Mouse (Mus musculus) midbrain, postnatal 0 days (tissue): ENCODE data around the gene Ifi35. TPM values are rescaled to one million over a fixed set of nuclear protein-coding genes. Genes with fewer than 3 reads are reported as not detected.
A peak's percentile ranks its signal among the peaks of the same experiment; 100 is the strongest.

Experiments
- ATAC-seq: fragments of 200-750 bp; cut with Nextera tagmentation; 2 replicates; pipeline ENCODE4 v1.8.0; 2017; ENCODE audit warnings: moderate number of reproducible peaks, mild to moderate bottlenecking, moderate TSS enrichment, moderate library complexity; ENCODE audit not compliant: low FRiP score
- DNase-seq: peaks from one replicate; pipeline ENCODE4 v3.0.0-alpha.2; 2015; ENCODE audit warnings: low spot score
- H3K27ac ChIP-seq: fragments of 300-500 bp; sonication (generic); 2 replicates; pipeline ENCODE4 v1.5.1; 2014; ENCODE audit warnings: low read depth, mild to moderate bottlenecking, low read length, mixed read lengths
- H3K27me3 ChIP-seq: fragments of 300-500 bp; sonication (generic); 2 replicates; pipeline ENCODE4 v1.6.1; 2014; ENCODE audit warnings: low read length, control low read depth, mixed read lengths; ENCODE audit not compliant: insufficient read depth
- H3K36me3 ChIP-seq: fragments of 300-500 bp; sonication (generic); 2 replicates; pipeline ENCODE4 v1.6.1; 2014; ENCODE audit warnings: low read length, control low read depth, mixed read lengths; ENCODE audit not compliant: insufficient read depth
- H3K4me1 ChIP-seq: fragments of 300-500 bp; sonication (generic); 2 replicates; pipeline ENCODE4 v1.6.1; 2014; ENCODE audit warnings: mild to moderate bottlenecking, control low read depth, antibody characterized with exemption, low read length, mixed read lengths; ENCODE audit not compliant: insufficient read depth
- H3K4me2 ChIP-seq: fragments of 300-500 bp; sonication (generic); 2 replicates; pipeline ENCODE4 v1.6.1; 2014; ENCODE audit warnings: low read depth, mild to moderate bottlenecking, low read length, mixed read lengths; ENCODE audit not compliant: poor library complexity, severe bottlenecking
- H3K4me3 ChIP-seq: fragments of 300-500 bp; sonication (generic); 2 replicates; pipeline ENCODE4 v1.5.1; 2014; ENCODE audit warnings: low read depth, mild to moderate bottlenecking, low read length, moderate library complexity
- H3K9ac ChIP-seq: fragments of 300-500 bp; sonication (generic); replicated peaks from 2 replicates; pipeline ENCODE4 v1.6.1; 2014; ENCODE audit warnings: mild to moderate bottlenecking, low read length, moderate library complexity, mixed read lengths; ENCODE audit not compliant: poor library complexity, severe bottlenecking
- H3K9me3 ChIP-seq: fragments of 300-500 bp; sonication (generic); 2 replicates; pipeline ENCODE4 v1.6.1; 2016; ENCODE audit warnings: low read length, control low read depth
- CTCF ChIP-seq: IDR thresholded peaks from 2 replicates; pipeline ENCODE4 v1.5.1; 2016; ENCODE audit warnings: antibody characterized with exemption, mild to moderate bottlenecking
- WGBS: fragments of 180-500 bp; shearing (Covaris S2); extraction: QIAGEN DNeasy Blood & Tissue Kit; methylation state at CpG from one replicate; pipeline ENCODE4 v1.1.7; 2014; 5-methylcytosine and 5-hydroxymethylcytosine counted together
- polyA plus RNA-seq: library from polyadenylated mRNA; unstranded; fragments of >200 nt; fragmentation: Nextera tagmentation; extraction: Ambion mirVana; gene quantifications from 2 replicates; pipeline ENCODE4 v1.2.1, GENCODE M21; 2015
- total RNA-seq: library from RNA; depleted of rRNA; stranded (reverse); fragments of >200 nt; gene quantifications from 2 replicates; pipeline ENCODE4 v1.2.3, GENCODE M21; 2014

Ifi35 gene
- total and polyA plus RNA-seq, 2 experiments from 2014 or later: 3.3 to 4.5 TPM

DNA sequence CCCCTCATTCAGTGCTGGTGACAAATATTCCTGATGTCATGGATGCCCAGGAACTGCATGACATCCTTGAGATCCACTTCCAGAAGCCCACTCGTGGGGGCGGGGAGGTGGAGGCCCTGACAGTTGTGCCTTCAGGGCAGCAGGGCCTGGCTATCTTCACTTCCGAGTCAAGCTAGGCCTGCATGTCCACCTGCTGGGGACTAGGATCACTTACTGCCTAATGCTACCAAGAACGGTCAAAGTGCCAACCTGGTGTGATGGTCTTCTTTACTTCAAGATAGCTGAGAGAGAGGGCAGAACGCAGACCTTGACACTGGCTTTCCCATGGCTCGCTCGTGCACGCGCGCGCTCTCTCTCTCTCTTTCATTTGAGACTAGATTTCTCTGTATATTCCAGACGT, 10.0 kb downstream of the Ifi35 start:
- no peak for ATAC-seq

DNA sequence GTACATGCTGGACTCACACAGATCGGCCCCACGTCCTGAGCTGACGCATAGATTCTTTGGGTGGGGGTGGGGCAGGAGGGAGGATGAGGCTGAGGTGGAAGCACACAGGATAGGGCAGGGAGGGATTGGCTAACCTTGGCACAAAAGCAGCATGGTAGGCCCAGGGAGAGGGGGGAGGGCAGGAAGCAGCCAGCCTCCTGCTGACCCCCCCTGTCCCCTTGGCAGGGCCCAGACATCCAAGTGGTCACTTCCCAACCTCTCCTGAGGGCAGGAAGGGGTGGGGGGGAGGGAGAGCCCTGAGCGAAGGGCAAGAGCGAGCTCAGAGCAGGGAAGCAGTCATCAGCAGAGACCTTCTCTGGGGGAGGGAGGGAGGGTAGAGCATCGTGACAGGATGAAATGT, 11.5 kb downstream of the Ifi35 start:
- 44% methylated on average over 6 of the region's 6 CpGs for WGBS
- no peak overlapping the region for H3K27ac ChIP-seq
- no peak for ATAC-seq

More for the DNA sequence above, 10.0 kb downstream of the Ifi35 start:
- Histone ChIP-seq H3K4me3 (no peak overlapping the region), H3K27me3 (no peaks in the 10 kb centered on the region), H3K4me1 (peaks cover 7% of the 10 kb centered on the region), H3K4me2 (no peak overlapping the region), H3K9me3 (no peaks in the 10 kb centered on the region), H3K36me3 (peaks cover 42% of the 10 kb centered on the region), H3K9ac (no peak overlapping the region), H3K27ac (no peak overlapping the region)
- no peak for TF ChIP-seq CTCF
- DNase-seq: no peak
- 86% methylated on average over 12 of the region's 12 CpGs for WGBS

DNA sequence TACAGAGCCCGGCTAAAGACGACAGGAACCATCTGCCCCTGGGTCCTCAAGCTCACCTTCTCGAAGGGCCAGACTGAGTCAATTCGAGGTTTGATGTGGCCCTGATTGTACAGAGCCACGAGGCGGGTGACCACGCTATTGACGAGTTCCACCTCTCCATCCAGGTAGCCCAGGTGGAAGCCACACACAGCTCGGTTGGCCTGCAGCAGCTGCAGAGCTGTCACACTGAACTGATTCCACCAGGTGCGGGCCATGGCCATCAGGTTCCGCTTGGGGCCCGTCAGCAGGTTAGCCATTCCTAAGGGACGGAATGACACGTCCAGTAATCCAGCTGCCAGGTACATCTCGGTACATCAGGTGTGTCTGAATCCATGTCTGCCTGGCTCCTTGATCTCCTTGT, 12.1 kb downstream of the Ifi35 start:
- peaks cover 20% of the 10 kb centered on the region for H3K4me1 ChIP-seq
- H3K36me3 ChIP-seq: peaks cover 42% of the 10 kb centered on the region
- WGBS: 90% methylated on average over 15 of the region's 15 CpGs
- H3K4me2 ChIP-seq: no peak overlapping the region
- no peak for DNase-seq
- H3K9me3 ChIP-seq: no peaks in the 10 kb centered on the region
- no peak overlapping the region for H3K27ac ChIP-seq
- TF ChIP-seq CTCF: no peak
- no peak for ATAC-seq
- H3K27me3 ChIP-seq: no peaks in the 10 kb centered on the region
- no peak overlapping the region for H3K9ac ChIP-seq
- no peak overlapping the region for H3K4me3 ChIP-seq

More for the DNA sequence above, 11.5 kb downstream of the Ifi35 start:
- Histone ChIP-seq H3K4me2 (no peak overlapping the region), H3K9ac (no peak overlapping the region), H3K9me3 (no peaks in the 10 kb centered on the region), H3K4me1 (peaks cover 20% of the 10 kb centered on the region), H3K4me3 (no peak overlapping the region), H3K27me3 (no peaks in the 10 kb centered on the region), H3K36me3 (peaks cover 42% of the 10 kb centered on the region)
- no peak for TF ChIP-seq CTCF
- DNase-seq: no peak

DNA sequence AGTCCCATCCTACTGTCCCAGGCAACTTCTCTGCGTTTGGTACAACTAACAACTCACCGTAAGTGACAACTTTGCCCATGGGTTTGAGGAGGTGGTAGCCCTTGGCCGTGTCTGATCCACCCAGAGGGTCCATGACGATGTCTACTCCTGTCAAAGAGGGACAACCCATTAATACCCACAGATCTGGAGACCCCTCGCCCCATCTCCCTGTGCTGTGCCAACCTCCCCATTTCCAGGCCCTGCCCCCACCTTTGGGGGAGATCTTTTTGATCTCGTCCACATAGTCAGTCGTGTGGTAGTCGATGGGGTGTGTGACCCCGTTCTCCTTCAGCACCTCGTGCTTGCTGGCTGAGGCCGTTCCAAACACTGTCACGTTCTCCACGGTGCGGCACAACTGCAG, 13.9 kb downstream of the Ifi35 start:
- peaks cover 42% of the 10 kb centered on the region for H3K36me3 ChIP-seq
- H3K27ac ChIP-seq: no peak overlapping the region; the same call in 1 of the 2 replicates
- ATAC-seq (no peak), DNase-seq (no peak)
- peaks cover 23% of the 10 kb centered on the region for H3K4me1 ChIP-seq
- H3K4me3 ChIP-seq: no peak overlapping the region
- H3K4me2 ChIP-seq: no peak overlapping the region
- no peaks in the 10 kb centered on the region for H3K27me3 ChIP-seq
- 50% methylated on average over 14 of the region's 14 CpGs for WGBS
- H3K9ac ChIP-seq: no peak overlapping the region
- no peak for TF ChIP-seq CTCF
- no peaks in the 10 kb centered on the region for H3K9me3 ChIP-seq

DNA sequence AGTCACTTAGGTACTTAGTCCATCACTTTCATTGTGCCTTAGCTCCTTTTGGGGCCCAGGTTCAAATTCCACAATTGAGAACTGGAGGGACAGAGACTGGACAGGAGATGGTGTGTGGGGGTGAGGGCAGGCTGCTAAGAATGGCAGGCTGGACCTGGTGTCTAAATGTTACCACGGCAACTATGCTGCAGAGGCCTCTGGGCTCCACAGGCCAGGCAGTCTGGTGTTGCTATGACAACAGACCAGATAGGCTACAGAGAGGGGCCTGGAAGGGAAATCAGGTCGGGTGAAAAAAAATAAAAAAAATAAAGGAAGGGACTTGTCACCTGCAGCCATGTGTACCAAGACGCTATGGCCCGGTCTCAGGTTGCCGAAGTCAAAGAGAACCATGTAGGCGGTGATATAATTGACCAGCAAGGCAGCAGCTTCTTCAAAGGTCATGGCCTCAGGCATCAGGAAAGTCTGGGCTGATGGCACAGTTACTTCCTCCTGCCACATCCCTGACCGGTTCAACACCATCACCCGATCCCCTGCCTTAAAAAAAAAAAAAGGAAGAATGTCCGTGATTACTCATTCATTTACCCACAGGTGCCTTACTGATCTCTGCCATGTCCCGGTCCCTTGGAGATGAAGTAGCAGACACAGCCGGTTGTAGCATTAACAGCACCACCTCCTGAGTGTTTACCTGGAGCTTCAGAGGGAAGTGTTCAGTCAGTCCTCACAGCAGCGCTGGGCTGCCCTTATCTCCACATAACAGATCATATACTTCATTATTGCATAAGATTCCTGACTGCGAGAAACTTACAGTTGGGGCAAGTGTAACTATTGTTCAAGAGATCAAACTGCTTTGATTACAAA, 14.6 kb downstream of the Ifi35 start:
- peaks cover 38% of the 10 kb centered on the region for H3K36me3 ChIP-seq
- H3K4me1 ChIP-seq: peaks cover 23% of the 10 kb centered on the region
- 0 out of 2 replicates have a peak overlapping the region, but pooled peaks have one; percentile 90 for H3K9ac ChIP-seq
- no peaks in the 10 kb centered on the region for H3K27me3 ChIP-seq
- WGBS: 21% methylated on average over 13 of the region's 13 CpGs
- H3K27ac ChIP-seq: no peak overlapping the region; the same call in 1 of the 2 replicates
- ATAC-seq: peak; percentile 32; the same call in 1 of the 2 replicates
- H3K9me3 ChIP-seq: no peaks in the 10 kb centered on the region
- peak; percentile 82 for DNase-seq
- peak overlapping the region; percentile 96; the same call in 1 of the 2 replicates for H3K4me3 ChIP-seq
- H3K4me2 ChIP-seq: peak overlapping the region; percentile 85
- no peak for TF ChIP-seq CTCF
